Mouse (Mus musculus): ENCODE results near the gene Rhox2c. TPM values are rescaled to one million over a fixed set of nuclear protein-coding genes. Genes with fewer than 3 reads are reported as not detected.
"Not testable (repeated sequence)": the region's sequence is repeated elsewhere in the genome, so short reads cannot be mapped to it uniquely, and the experiment has no call there.

The Rhox2c gene
- total RNA-seq (2014; fragmentation: Nextera tagmentation) (not detected in 2 replicates), total RNA-seq (2017) (not detected in 2 replicates)

DNA sequence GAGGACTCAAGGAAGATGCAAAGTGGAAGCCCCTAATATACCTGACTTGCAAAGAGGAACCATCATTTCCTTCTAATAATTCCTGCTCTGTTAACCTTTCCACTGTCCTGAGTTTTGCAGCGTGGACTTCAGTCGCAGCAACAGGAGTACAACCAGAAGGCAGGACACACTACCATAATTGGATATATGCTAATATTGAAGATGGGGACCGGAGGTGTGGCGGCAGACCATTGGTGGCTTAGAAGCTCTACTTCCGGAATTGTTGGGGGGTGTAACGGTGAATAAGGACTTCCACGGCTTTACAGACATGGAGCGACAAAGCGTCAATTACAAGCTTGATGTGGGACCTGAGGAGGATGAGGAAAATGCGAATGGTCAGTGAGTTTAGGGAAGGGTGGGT is at the start of gene Rhox2c:
Rhox2c (plus strand) TSS at position 301 of the 400 bp plus-strand sequence.
- ATAC-seq (replicated peaks; ENCODE audit: poor library complexity, severe bottlenecking) = not testable (repeated sequence)

DNA sequence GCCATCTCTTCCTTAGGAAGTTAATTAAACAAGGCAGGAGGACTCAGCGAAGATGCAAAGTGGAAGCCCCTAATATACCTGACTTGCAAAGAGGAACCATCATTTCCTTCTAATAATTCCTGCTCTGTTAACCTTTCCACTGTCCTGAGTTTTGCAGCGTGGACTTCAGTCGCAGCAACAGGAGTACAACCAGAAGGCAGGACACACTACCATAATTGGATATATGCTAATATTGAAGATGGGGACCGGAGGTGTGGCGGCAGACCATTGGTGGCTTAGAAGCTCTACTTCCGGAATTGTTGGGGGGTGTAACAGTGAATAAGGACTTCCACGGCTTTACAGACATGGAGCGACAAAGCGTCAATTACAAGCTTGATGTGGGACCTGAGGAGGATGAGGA is 41.7 kb upstream of the Rhox2c start, which contains the start of gene Rhox2b:
Rhox2b (plus strand) TSS at position 301 of the 400 bp plus-strand sequence.
- ATAC-seq (replicated peaks; ENCODE audit: poor library complexity, severe bottlenecking) = not testable (repeated sequence)

DNA sequence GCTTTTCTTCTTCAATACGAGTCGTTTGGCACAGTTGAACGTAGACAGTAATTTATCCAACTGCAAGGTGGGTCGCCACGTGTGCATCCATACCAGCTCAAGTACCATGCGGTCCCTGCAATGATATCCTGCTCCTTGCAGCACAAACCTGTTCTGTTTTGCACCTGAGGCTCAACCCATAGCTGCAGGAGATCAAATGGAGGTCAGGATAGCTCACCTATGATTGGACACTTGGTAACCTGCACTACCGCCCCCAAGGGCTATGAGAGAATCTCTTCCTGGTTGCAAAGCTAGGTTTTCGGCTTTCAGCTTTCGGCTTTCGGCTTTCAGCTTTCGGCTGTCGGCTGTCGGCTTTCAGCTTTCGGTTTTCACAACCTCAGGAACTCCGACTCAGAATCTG is 21.3 kb upstream of the Rhox2c start, which contains the start of gene Rhox4b:
Rhox4b (plus strand) TSS at position 301 of the 400 bp plus-strand sequence.
- not testable (repeated sequence) for ATAC-seq (replicated peaks; ENCODE audit: poor library complexity, severe bottlenecking)

DNA sequence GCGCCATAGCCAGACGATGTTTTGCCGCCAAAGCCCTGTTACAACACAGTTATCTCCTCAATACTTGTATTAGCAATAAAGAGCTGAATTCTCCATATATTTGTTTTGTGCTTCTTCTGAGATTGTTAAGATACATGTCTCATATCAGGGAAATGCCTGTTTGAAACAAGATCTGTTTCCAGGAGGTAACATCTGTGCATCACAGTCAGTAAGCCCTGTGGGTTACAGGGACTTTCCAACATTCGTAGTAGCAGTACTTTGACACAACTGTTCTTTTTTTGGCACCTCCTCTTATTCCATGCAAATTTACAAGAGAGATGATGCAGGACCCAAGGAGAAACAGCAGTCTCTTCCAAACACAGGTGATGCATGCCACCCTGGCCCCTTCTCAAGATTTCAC is 4.8 kb downstream of the Rhox2c start, which contains the start of gene Rhox3c:
Rhox3c (plus strand) TSS at position 301 of the 400 bp plus-strand sequence.
- not testable (repeated sequence) for ATAC-seq (replicated peaks; ENCODE audit: poor library complexity, severe bottlenecking)

DNA sequence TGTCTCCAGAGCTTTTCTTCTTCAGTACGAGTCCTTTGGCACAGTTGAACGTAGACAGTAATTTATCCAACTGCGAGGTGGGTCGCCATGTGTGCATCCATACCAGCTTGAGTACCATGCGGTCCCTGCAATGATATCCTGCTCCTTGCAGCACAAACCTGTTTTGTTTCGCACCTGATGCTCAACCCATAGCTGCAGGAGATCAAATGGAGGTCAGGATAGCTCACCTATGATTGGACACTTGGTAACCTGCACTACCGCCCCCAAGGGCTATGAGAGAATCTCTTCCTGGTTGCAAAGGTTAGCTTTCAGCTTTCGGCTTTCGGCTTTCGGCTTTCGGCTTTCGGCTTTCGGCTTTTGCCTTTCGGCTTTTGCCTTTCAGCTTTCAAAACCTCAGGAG is 26.6 kb downstream of the Rhox2c start, which contains the start of gene Rhox4c:
Rhox4c (plus strand) TSS at position 301 of the 400 bp plus-strand sequence.
- not testable (repeated sequence) for ATAC-seq (replicated peaks; ENCODE audit: poor library complexity, severe bottlenecking)

DNA sequence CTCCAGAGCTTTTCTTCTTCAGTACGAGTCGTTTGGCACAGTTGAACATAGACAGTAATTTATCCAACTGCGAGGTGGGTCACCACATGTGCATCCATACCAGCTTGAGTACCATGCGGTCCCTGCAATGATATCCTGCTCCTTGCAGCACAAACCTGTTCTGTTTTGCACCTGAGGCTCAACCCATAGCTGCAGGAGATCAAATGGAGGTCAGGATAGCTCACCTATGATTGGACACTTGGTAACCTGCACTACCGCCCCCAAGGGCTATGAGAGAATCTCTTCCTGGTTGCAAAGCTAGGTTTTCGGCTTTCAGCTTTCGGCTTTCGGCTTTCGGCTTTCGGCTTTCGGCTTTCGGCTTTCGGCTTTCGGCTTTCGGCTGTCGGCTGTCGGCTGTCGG is 60.6 kb downstream of the Rhox2c start, which contains the start of gene Rhox4d:
Rhox4d (plus strand) TSS at position 301 of the 400 bp plus-strand sequence.
- not testable (repeated sequence) for ATAC-seq (replicated peaks; ENCODE audit: poor library complexity, severe bottlenecking)

Other genes with a start within 250 kb of the Rhox2c start
- gene Gm9, start 242.6 kb upstream of the Rhox2c start, total RNA-seq (2014; fragmentation: Nextera tagmentation) = not detected in 2 replicates
- gene Gm9, start 242.6 kb upstream of the Rhox2c start, total RNA-seq (2017) = not detected in 2 replicates
- not detected in 2 replicates for gene Rhox1, start 231.4 kb upstream of the Rhox2c start, total RNA-seq (2014; fragmentation: Nextera tagmentation)
- not detected in 2 replicates for gene Rhox1, start 231.4 kb upstream of the Rhox2c start, total RNA-seq (2017)
- not detected in 2 replicates for gene Rhox2a, start 208.7 kb upstream of the Rhox2c start, total RNA-seq (2014; fragmentation: Nextera tagmentation)
- gene Rhox2a, start 208.7 kb upstream of the Rhox2c start, total RNA-seq (2017) = not detected in 2 replicates
- gene Rhox3a, start 203.8 kb upstream of the Rhox2c start, total RNA-seq (2014; fragmentation: Nextera tagmentation) = not detected in 2 replicates
- not detected in 2 replicates for gene Rhox3a, start 203.8 kb upstream of the Rhox2c start, total RNA-seq (2017)
- gene Rhox4a, start 188.3 kb upstream of the Rhox2c start, total RNA-seq (2014; fragmentation: Nextera tagmentation) = not detected in 2 replicates
- not detected in 2 replicates for gene Rhox4a, start 188.3 kb upstream of the Rhox2c start, total RNA-seq (2017)
- not detected in 2 replicates for gene Rhox3a2, start 73.7 kb upstream of the Rhox2c start, total RNA-seq (2014; fragmentation: Nextera tagmentation)
- not detected in 2 replicates for gene Rhox3a2, start 73.7 kb upstream of the Rhox2c start, total RNA-seq (2017)
- not detected in 2 replicates for gene Rhox4a2, start 62.8 kb upstream of the Rhox2c start, total RNA-seq (2014; fragmentation: Nextera tagmentation)
- gene Rhox4a2, start 62.8 kb upstream of the Rhox2c start, total RNA-seq (2017) = not detected in 2 replicates
- gene Rhox2b, start 41.6 kb upstream of the Rhox2c start, total RNA-seq (2014; fragmentation: Nextera tagmentation) = not detected in 2 replicates
- not detected in 2 replicates for gene Rhox2b, start 41.6 kb upstream of the Rhox2c start, total RNA-seq (2017)
- gene Rhox4b, start 21.2 kb upstream of the Rhox2c start, total RNA-seq (2014; fragmentation: Nextera tagmentation) = not detected in 2 replicates
- not detected in 2 replicates for gene Rhox4b, start 21.2 kb upstream of the Rhox2c start, total RNA-seq (2017)
- gene Rhox3c, start 4.9 kb downstream of the Rhox2c start, total RNA-seq (2014; fragmentation: Nextera tagmentation) = not detected in 2 replicates
- not detected in 2 replicates for gene Rhox3c, start 4.9 kb downstream of the Rhox2c start, total RNA-seq (2017)
- gene Rhox4c, start 26.7 kb downstream of the Rhox2c start, total RNA-seq (2014; fragmentation: Nextera tagmentation) = not detected in 2 replicates
- gene Rhox4c, start 26.7 kb downstream of the Rhox2c start, total RNA-seq (2017) = not detected in 2 replicates
- gene Rhox2d, start 39.7 kb downstream of the Rhox2c start, total RNA-seq (2014; fragmentation: Nextera tagmentation) = not detected in 2 replicates
- gene Rhox2d, start 39.7 kb downstream of the Rhox2c start, total RNA-seq (2017) = not detected in 2 replicates
- gene Rhox4d, start 60.7 kb downstream of the Rhox2c start, total RNA-seq (2014; fragmentation: Nextera tagmentation) = not detected in 2 replicates
- not detected in 2 replicates for gene Rhox4d, start 60.7 kb downstream of the Rhox2c start, total RNA-seq (2017)
- gene Rhox2e, start 76.8 kb downstream of the Rhox2c start, total RNA-seq (2014; fragmentation: Nextera tagmentation) = not detected in 2 replicates
- not detected in 2 replicates for gene Rhox2e, start 76.8 kb downstream of the Rhox2c start, total RNA-seq (2017)
- gene Rhox3e, start 88.3 kb downstream of the Rhox2c start, total RNA-seq (2014; fragmentation: Nextera tagmentation) = not detected in 2 replicates
- gene Rhox3e, start 88.3 kb downstream of the Rhox2c start, total RNA-seq (2017) = not detected in 2 replicates
- not detected in 2 replicates for gene Rhox4e, start 103.7 kb downstream of the Rhox2c start, total RNA-seq (2014; fragmentation: Nextera tagmentation)
- not detected in 2 replicates for gene Rhox4e, start 103.7 kb downstream of the Rhox2c start, total RNA-seq (2017)
- not detected in 2 replicates for gene Rhox2f, start 117.7 kb downstream of the Rhox2c start, total RNA-seq (2014; fragmentation: Nextera tagmentation)
- not detected in 2 replicates for gene Rhox2f, start 117.7 kb downstream of the Rhox2c start, total RNA-seq (2017)
- not detected in 2 replicates for gene Rhox3f, start 127.3 kb downstream of the Rhox2c start, total RNA-seq (2014; fragmentation: Nextera tagmentation)
- gene Rhox3f, start 127.3 kb downstream of the Rhox2c start, total RNA-seq (2017) = not detected in 2 replicates
- gene Rhox4f, start 154.0 kb downstream of the Rhox2c start, total RNA-seq (2014; fragmentation: Nextera tagmentation) = not detected in 2 replicates
- not detected in 2 replicates for gene Rhox4f, start 154.0 kb downstream of the Rhox2c start, total RNA-seq (2017)
- gene Rhox3g, start 174.9 kb downstream of the Rhox2c start, total RNA-seq (2014; fragmentation: Nextera tagmentation) = not detected in 2 replicates
- not detected in 2 replicates for gene Rhox3g, start 174.9 kb downstream of the Rhox2c start, total RNA-seq (2017)
- gene Rhox2g, start 189.8 kb downstream of the Rhox2c start, total RNA-seq (2014; fragmentation: Nextera tagmentation) = not detected in 2 replicates
- gene Rhox2g, start 189.8 kb downstream of the Rhox2c start, total RNA-seq (2017) = not detected in 2 replicates
- gene Rhox4g, start 197.6 kb downstream of the Rhox2c start, total RNA-seq (2014; fragmentation: Nextera tagmentation) = not detected in 2 replicates
- not detected in 2 replicates for gene Rhox4g, start 197.6 kb downstream of the Rhox2c start, total RNA-seq (2017)
- not detected in 2 replicates for gene Rhox3h, start 215.1 kb downstream of the Rhox2c start, total RNA-seq (2014; fragmentation: Nextera tagmentation)
- not detected in 2 replicates for gene Rhox3h, start 215.1 kb downstream of the Rhox2c start, total RNA-seq (2017)
- not detected in 2 replicates for gene Rhox2h, start 219.6 kb downstream of the Rhox2c start, total RNA-seq (2014; fragmentation: Nextera tagmentation)
- gene Rhox2h, start 219.6 kb downstream of the Rhox2c start, total RNA-seq (2017) = not detected in 2 replicates